Mouse (Mus musculus): ENCODE measurements at regions not wholly inside any gene's neighbourhood (a gene's known extent, or its start where the extent isn't known, plus 50 kb on each side); places are given as distances from the start of the nearest gene placed in this dataset.
"Not testable (repeated sequence)": the region's sequence is repeated elsewhere in the genome, so short reads cannot be mapped to it uniquely, and the experiment has no call there.

DNA sequence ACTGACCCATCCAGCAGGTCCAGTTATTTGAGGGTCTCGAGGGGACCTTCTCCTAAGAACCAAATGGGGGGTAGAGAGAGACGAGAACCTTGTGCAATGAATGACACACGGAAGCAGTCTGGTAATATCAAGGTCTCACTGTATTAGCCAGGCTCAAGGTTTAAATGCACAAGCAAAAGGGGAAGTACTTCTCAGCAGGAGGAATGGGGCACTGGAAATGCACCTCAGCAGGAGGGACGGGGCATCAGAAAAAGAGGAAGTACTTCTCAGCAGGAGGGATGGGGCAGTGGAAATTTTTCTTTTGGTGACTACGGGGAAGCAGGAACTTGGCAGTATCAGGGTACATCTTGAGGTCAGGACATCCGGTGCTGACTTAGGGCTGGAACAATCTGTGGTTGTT, 74.9 kb upstream of the Vmn1r3 start:
- not testable (repeated sequence) for H3K4me2 ChIP-seq; H3K27me3 ChIP-seq; H3K4me3 ChIP-seq; H3K4me1 ChIP-seq (replicated peaks); H3K36me3 ChIP-seq; H3K27ac ChIP-seq; ATAC-seq (replicated peaks; ENCODE audit: insufficient number of reproducible peaks, insufficient read depth, low FRiP score, low read depth); H3K9me3 ChIP-seq (replicated peaks); H3K9ac ChIP-seq
- 71% methylated on average over 6 of the region's 6 CpGs for WGBS

- not testable (repeated sequence) for H3K4me1 ChIP-seq (replicated peaks); H3K36me3 ChIP-seq; H3K9ac ChIP-seq; H3K27me3 ChIP-seq; H3K4me3 ChIP-seq; H3K9me3 ChIP-seq (replicated peaks); H3K4me2 ChIP-seq; ATAC-seq (replicated peaks; ENCODE audit: insufficient number of reproducible peaks, insufficient read depth, low FRiP score, low read depth); H3K27ac ChIP-seq
- 85% methylated on average over 21 of the region's 21 CpGs for WGBS
Observed at GRCm38 (mm10) chr4:3252606-3253281, 67.6 kb upstream of the Vmn1r3 start.

- not testable (repeated sequence) for H3K27me3 ChIP-seq; H3K9me3 ChIP-seq (replicated peaks); H3K9ac ChIP-seq; H3K27ac ChIP-seq; H3K36me3 ChIP-seq; H3K4me1 ChIP-seq (replicated peaks); H3K4me3 ChIP-seq; H3K4me2 ChIP-seq; ATAC-seq (replicated peaks; ENCODE audit: insufficient number of reproducible peaks, insufficient read depth, low FRiP score, low read depth)
- 51% methylated on average over 4 of the region's 4 CpGs for WGBS
Observed at GRCm38 (mm10) chr4:3250258-3250657, 65.1 kb upstream of the Vmn1r3 start.

GRCm38 (mm10) chr4:3242011-3242410, 56.9 kb upstream of the Vmn1r3 start:
- H3K36me3 ChIP-seq; H3K27me3 ChIP-seq; ATAC-seq (replicated peaks; ENCODE audit: insufficient number of reproducible peaks, insufficient read depth, low FRiP score, low read depth); H3K9me3 ChIP-seq (replicated peaks); H3K4me3 ChIP-seq; H3K9ac ChIP-seq; H3K4me1 ChIP-seq (replicated peaks); H3K27ac ChIP-seq; H3K4me2 ChIP-seq: not testable (repeated sequence)
- 68% methylated on average over 6 of the region's 6 CpGs for WGBS

- not testable (repeated sequence) for H3K36me3 ChIP-seq; ATAC-seq (replicated peaks; ENCODE audit: insufficient number of reproducible peaks, insufficient read depth, low FRiP score, low read depth); H3K4me1 ChIP-seq (replicated peaks); H3K9me3 ChIP-seq (replicated peaks); H3K9ac ChIP-seq; H3K27ac ChIP-seq; H3K27me3 ChIP-seq; H3K4me2 ChIP-seq; H3K4me3 ChIP-seq
- 67% methylated on average over 4 of the region's 4 CpGs for WGBS
Observed at GRCm38 (mm10) chr4:3241351-3241750, 56.2 kb upstream of the Vmn1r3 start.

GRCm38 (mm10) chr4:3238493-3238892, 53.3 kb upstream of the Vmn1r3 start:
- not testable (repeated sequence) for H3K9me3 ChIP-seq (replicated peaks); H3K4me3 ChIP-seq; H3K27me3 ChIP-seq; H3K4me1 ChIP-seq (replicated peaks); H3K9ac ChIP-seq; ATAC-seq (replicated peaks; ENCODE audit: insufficient number of reproducible peaks, insufficient read depth, low FRiP score, low read depth); H3K4me2 ChIP-seq; H3K36me3 ChIP-seq; H3K27ac ChIP-seq
- 61% methylated on average over 6 of the region's 6 CpGs for WGBS

DNA sequence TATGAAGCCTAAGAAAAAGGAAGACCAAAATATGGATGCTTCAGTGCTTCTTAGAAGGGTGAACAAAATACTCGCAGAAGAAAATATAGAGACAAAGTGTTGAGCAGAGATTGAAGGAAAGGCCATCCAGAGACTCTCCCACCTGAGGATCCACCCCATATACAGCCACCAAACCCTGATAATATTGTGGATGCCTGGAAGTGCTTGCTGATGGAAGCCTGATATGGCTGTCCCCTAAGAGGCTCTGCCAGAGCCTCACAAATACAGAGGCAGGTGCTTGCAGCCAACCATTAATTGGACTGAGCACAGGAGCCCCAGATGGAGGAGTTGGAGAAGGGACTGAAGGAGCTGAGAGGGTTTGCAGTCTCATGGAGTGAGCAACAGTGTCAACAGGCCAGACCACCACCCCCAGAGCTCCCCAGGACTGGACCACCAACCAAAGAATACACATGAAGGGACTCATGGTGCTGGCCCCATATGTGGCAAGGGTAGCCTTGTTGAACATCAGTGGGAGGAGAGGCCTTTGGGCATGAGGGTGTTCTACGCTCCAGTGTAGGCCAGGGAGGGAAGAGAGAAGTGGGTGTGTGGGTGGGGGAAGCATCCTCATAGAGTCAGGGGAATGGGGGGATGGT, 51.1 kb upstream of the Vmn1r3 start:
- H3K4me2 ChIP-seq; H3K27me3 ChIP-seq; H3K9me3 ChIP-seq (replicated peaks); H3K36me3 ChIP-seq; H3K4me1 ChIP-seq (replicated peaks); H3K4me3 ChIP-seq; H3K27ac ChIP-seq; H3K9ac ChIP-seq: not testable (repeated sequence)
- peak; percentile 53; the same call in 1 of the 2 replicates for ATAC-seq (replicated peaks; ENCODE audit: insufficient number of reproducible peaks, insufficient read depth, low FRiP score, low read depth)
- WGBS: 34% methylated on average over 2 of the region's 2 CpGs
